Mouse (Mus musculus): ENCODE results near the gene Fam229a. TPM values are rescaled to one million over a fixed set of nuclear protein-coding genes. Genes with fewer than 3 reads are reported as not detected.

Fam229a gene
- polyA plus RNA-seq, 1 experiment from 2014 or later: not detected

GRCm38 (mm10) chr4:129500017-129500416 lies 9.0 kb downstream of the Fam229a start:
- 76% methylated on average over 8 of the region's 8 CpGs for WGBS
- H3K27me3 ChIP-seq: no peaks in the 10 kb centered on the region
- H3K36me3 ChIP-seq: no peaks in the 10 kb centered on the region
- peaks cover 33% of the 10 kb centered on the region for H3K4me1 ChIP-seq
- no peak for ATAC-seq (ENCODE audit: insufficient number of reproducible peaks, low FRiP score, low TSS enrichment, low read depth)
- peak overlapping the region; percentile 91 for H3K27ac ChIP-seq
- no peak overlapping the region for H3K9ac ChIP-seq
- peak overlapping the region; percentile 62 for H3K4me3 ChIP-seq
- peak overlapping the region; percentile 74 for H3K4me2 ChIP-seq
- no peaks in the 10 kb centered on the region for H3K9me3 ChIP-seq

- peak overlapping the region; percentile 91 for H3K27ac ChIP-seq
- peaks cover 26% of the 10 kb centered on the region for H3K4me1 ChIP-seq
- H3K4me3 ChIP-seq: peak overlapping the region; percentile 62
- peak; percentile 86 for ATAC-seq (ENCODE audit: insufficient number of reproducible peaks, low FRiP score, low TSS enrichment, low read depth)
- H3K4me2 ChIP-seq: peak overlapping the region; percentile 74
- H3K9me3 ChIP-seq: no peaks in the 10 kb centered on the region
- 1% methylated on average over 47 of the region's 49 CpGs for WGBS
- no peaks in the 10 kb centered on the region for H3K36me3 ChIP-seq
- H3K27me3 ChIP-seq: no peaks in the 10 kb centered on the region
- peak overlapping the region; percentile 39 for H3K9ac ChIP-seq
Measured at GRCm38 (mm10) chr4:129500607-129501566, 9.9 kb downstream of the Fam229a start.

GRCm38 (mm10) chr4:129502327-129502888 lies 11.4 kb downstream of the Fam229a start:
- Histone ChIP-seq H3K9ac (no peak overlapping the region), H3K36me3 (no peaks in the 10 kb centered on the region), H3K27ac (no peak overlapping the region), H3K4me3 (no peak overlapping the region), H3K4me1 (peaks cover 15% of the 10 kb centered on the region), H3K27me3 (no peaks in the 10 kb centered on the region), H3K9me3 (no peaks in the 10 kb centered on the region), H3K4me2 (no peak overlapping the region)
- no peak for ATAC-seq (ENCODE audit: insufficient number of reproducible peaks, low FRiP score, low TSS enrichment, low read depth)
- 73% methylated on average over 9 of the region's 9 CpGs for WGBS

GRCm38 (mm10) chr4:129502901-129503444 lies 12.0 kb downstream of the Fam229a start:
- Histone ChIP-seq H3K9ac (no peak overlapping the region), H3K27ac (no peak overlapping the region), H3K27me3 (no peaks in the 10 kb centered on the region), H3K4me2 (no peak overlapping the region), H3K36me3 (no peaks in the 10 kb centered on the region), H3K4me1 (peaks cover 18% of the 10 kb centered on the region), H3K4me3 (no peak overlapping the region), H3K9me3 (no peaks in the 10 kb centered on the region)
- ATAC-seq (ENCODE audit: insufficient number of reproducible peaks, low FRiP score, low TSS enrichment, low read depth): no peak
- 71% methylated on average over 11 of the region's 11 CpGs for WGBS

GRCm38 (mm10) chr4:129505511-129505910 lies 14.5 kb downstream of the Fam229a start:
- Histone ChIP-seq H3K4me1 (peaks cover 24% of the 10 kb centered on the region), H3K9ac (no peak overlapping the region), H3K36me3 (no peaks in the 10 kb centered on the region), H3K4me2 (no peak overlapping the region), H3K4me3 (no peak overlapping the region), H3K27ac (no peak overlapping the region), H3K9me3 (no peaks in the 10 kb centered on the region), H3K27me3 (no peaks in the 10 kb centered on the region)
- WGBS: 83% methylated on average over 3 of the region's 3 CpGs
- no peak for ATAC-seq (ENCODE audit: insufficient number of reproducible peaks, low FRiP score, low TSS enrichment, low read depth)

GRCm38 (mm10) chr4:129507434-129508236 lies 16.6 kb downstream of the Fam229a start:
- Histone ChIP-seq H3K4me3 (no peak overlapping the region), H3K4me1 (peaks cover 31% of the 10 kb centered on the region), H3K4me2 (no peak overlapping the region), H3K9me3 (no peaks in the 10 kb centered on the region), H3K27me3 (no peaks in the 10 kb centered on the region), H3K27ac (no peak overlapping the region), H3K9ac (no peak overlapping the region), H3K36me3 (no peaks in the 10 kb centered on the region)
- no peak for ATAC-seq (ENCODE audit: insufficient number of reproducible peaks, low FRiP score, low TSS enrichment, low read depth)
- 59% methylated on average over 9 of the region's 10 CpGs for WGBS

- H3K27me3 ChIP-seq: no peaks in the 10 kb centered on the region
- peaks cover 30% of the 10 kb centered on the region for H3K4me1 ChIP-seq
- WGBS: 64% methylated on average over 3 of the region's 3 CpGs
- H3K4me2 ChIP-seq: no peak overlapping the region
- no peaks in the 10 kb centered on the region for H3K36me3 ChIP-seq
- ATAC-seq (ENCODE audit: insufficient number of reproducible peaks, low FRiP score, low TSS enrichment, low read depth): no peak
- no peak overlapping the region for H3K4me3 ChIP-seq
- H3K27ac ChIP-seq: no peak overlapping the region
- no peak overlapping the region for H3K9ac ChIP-seq
- H3K9me3 ChIP-seq: no peaks in the 10 kb centered on the region
Measured at GRCm38 (mm10) chr4:129508237-129508515, 17.2 kb downstream of the Fam229a start.

GRCm38 (mm10) chr4:129508834-129509600 lies 18.0 kb downstream of the Fam229a start:
- Histone ChIP-seq H3K4me3 (no peak overlapping the region), H3K27ac (no peak overlapping the region), H3K36me3 (no peaks in the 10 kb centered on the region), H3K9ac (no peak overlapping the region), H3K4me2 (no peak overlapping the region), H3K9me3 (no peaks in the 10 kb centered on the region), H3K4me1 (peaks cover 26% of the 10 kb centered on the region), H3K27me3 (no peaks in the 10 kb centered on the region)
- WGBS: 61% methylated on average over 15 of the region's 15 CpGs
- no peak for ATAC-seq (ENCODE audit: insufficient number of reproducible peaks, low FRiP score, low TSS enrichment, low read depth)

- Histone ChIP-seq H3K36me3 (no peaks in the 10 kb centered on the region), H3K9me3 (no peaks in the 10 kb centered on the region), H3K27ac (no peak overlapping the region), H3K27me3 (no peaks in the 10 kb centered on the region), H3K4me2 (no peak overlapping the region), H3K4me1 (peaks cover 26% of the 10 kb centered on the region), H3K9ac (no peak overlapping the region), H3K4me3 (no peak overlapping the region)
- 67% methylated on average over 3 of the region's 3 CpGs for WGBS
- no peak for ATAC-seq (ENCODE audit: insufficient number of reproducible peaks, low FRiP score, low TSS enrichment, low read depth)
Measured at GRCm38 (mm10) chr4:129509650-129510049, 18.7 kb downstream of the Fam229a start.

GRCm38 (mm10) chr4:129510723-129511412 lies 19.9 kb downstream of the Fam229a start:
- H3K4me1 ChIP-seq: peaks cover 34% of the 10 kb centered on the region
- H3K36me3 ChIP-seq: no peaks in the 10 kb centered on the region; the same call in 1 of the 2 replicates
- no peaks in the 10 kb centered on the region for H3K27me3 ChIP-seq
- 50% methylated on average over 6 of the region's 6 CpGs for WGBS
- H3K9ac ChIP-seq: no peak overlapping the region
- no peak overlapping the region for H3K4me2 ChIP-seq
- H3K27ac ChIP-seq: no peak overlapping the region
- ATAC-seq (ENCODE audit: insufficient number of reproducible peaks, low FRiP score, low TSS enrichment, low read depth): no peak
- H3K9me3 ChIP-seq: no peaks in the 10 kb centered on the region
- H3K4me3 ChIP-seq: no peak overlapping the region

All from limb, embryonic 15.5 days (tissue).